Mouse (Mus musculus) liver, embryonic 14.5 days (tissue): ENCODE measurements around the gene Hsp90aa1. TPM values are rescaled to one million over a fixed set of nuclear protein-coding genes. Genes with fewer than 3 reads are reported as not detected.
A peak's percentile ranks its signal among the peaks of the same experiment; 100 is the strongest.
"Not testable (repeated sequence)": the region's sequence is repeated elsewhere in the genome, so short reads cannot be mapped to it uniquely, and the experiment has no call there.

ENCODE experiments used
- ATAC-seq: fragments of 200-750 bp; cut with Nextera tagmentation; 2 replicates; pipeline ENCODE4 v1.8.0; 2017; ENCODE audit warnings: moderate number of reproducible peaks, mild to moderate bottlenecking, moderate library complexity; ENCODE audit not compliant: insufficient read depth
- DNase-seq, 3 experiments: peaks; one replicate each; pipeline ENCODE4 v3.0.0-alpha.2; 2012 to 2013; ENCODE audit warnings: low read depth in 3 of 3, low spot score in 3 of 3
- H3K27ac ChIP-seq: fragments of 300-500 bp; sonication (generic); 2 replicates; pipeline ENCODE4 v1.5.1; 2014; ENCODE audit warnings: moderate library complexity, mild to moderate bottlenecking, control low read depth, inconsistent platforms
- H3K27me3 ChIP-seq: fragments of 300-500 bp; sonication (generic); 2 replicates; pipeline ENCODE4 v1.6.1; 2014; ENCODE audit warnings: mild to moderate bottlenecking, low read length, moderate library complexity; ENCODE audit not compliant: control insufficient read depth, insufficient read depth
- H3K36me3 ChIP-seq: fragments of 300-500 bp; sonication (generic); replicated peaks from 2 replicates; pipeline ENCODE4 v1.6.1; 2014; ENCODE audit warnings: low read depth; ENCODE audit not compliant: control insufficient read depth, insufficient read depth
- H3K4me1 ChIP-seq, 2 experiments: fragments of 200-500 bp in 1 of 2; fragments of 300-500 bp in 1 of 2; sonication (generic) in 1 of 2; replicated peaks; 2 replicates each; pipeline ENCODE4 v1.6.1; 2012 to 2014; ENCODE audit warnings: antibody characterized with exemption in 1 of 2, inconsistent platforms in 1 of 2, low read length in 1 of 2; ENCODE audit not compliant: control insufficient read depth in 2 of 2, insufficient read depth in 2 of 2
- H3K4me2 ChIP-seq: fragments of 300-500 bp; sonication (generic); 2 replicates; pipeline ENCODE4 v1.6.1; 2014; ENCODE audit warnings: low read depth, mild to moderate bottlenecking, control low read depth, moderate library complexity
- H3K4me3 ChIP-seq, 2 experiments: fragments of 200-500 bp in 1 of 2; fragments of 300-500 bp in 1 of 2; sonication (generic) in 1 of 2; 2 replicates each; pipeline ENCODE4 v1.5.1; 2012 to 2014; ENCODE audit warnings: low read depth in 2 of 2, low read length in 2 of 2, mild to moderate bottlenecking in 2 of 2, control low read depth in 1 of 2, inconsistent platforms in 1 of 2, moderate library complexity in 1 of 2; ENCODE audit not compliant: insufficient read depth in 1 of 2
- H3K9ac ChIP-seq: fragments of 300-500 bp; sonication (generic); replicated peaks from 2 replicates; pipeline ENCODE4 v1.6.1; 2014; ENCODE audit warnings: mild to moderate bottlenecking, control low read depth, moderate library complexity
- H3K9me3 ChIP-seq: fragments of 300-500 bp; sonication (generic); 2 replicates; pipeline ENCODE4 v1.6.1; 2016; ENCODE audit warnings: low read length, mixed read lengths; ENCODE audit not compliant: control insufficient read depth
- CTCF ChIP-seq: IDR thresholded peaks from 2 replicates; pipeline ENCODE4 v1.5.1; 2016; ENCODE audit warnings: antibody characterized with exemption, low read depth, control low read depth
- EP300 ChIP-seq: IDR thresholded peaks from 2 replicates; pipeline ENCODE4 v1.6.1; 2016; ENCODE audit warnings: antibody characterized with exemption, low read depth
- WGBS: fragments of 180-500 bp; shearing (Covaris S2); extraction: QIAGEN DNeasy Blood & Tissue Kit; methylation state at CpG from one replicate; pipeline ENCODE4 v1.1.7; 2014; ENCODE audit not compliant: insufficient replicate concordance; 5-methylcytosine and 5-hydroxymethylcytosine counted together
- polyA plus RNA-seq, 2 experiments: library from polyadenylated mRNA; depleted of rRNA in 1 of 2; stranded (reverse) in 1 of 2; unstranded in 1 of 2; fragments of >200 nt; fragmentation: Nextera tagmentation in 1 of 2; extraction: Ambion mirVana in 1 of 2; gene quantifications; 2 replicates each; pipeline versions ENCODE4 v1.2.1 to v1.2.3; 2012 to 2014

Hsp90aa1 gene
- polyA plus RNA-seq, 2 experiments = 161 to 653 TPM

DNA sequence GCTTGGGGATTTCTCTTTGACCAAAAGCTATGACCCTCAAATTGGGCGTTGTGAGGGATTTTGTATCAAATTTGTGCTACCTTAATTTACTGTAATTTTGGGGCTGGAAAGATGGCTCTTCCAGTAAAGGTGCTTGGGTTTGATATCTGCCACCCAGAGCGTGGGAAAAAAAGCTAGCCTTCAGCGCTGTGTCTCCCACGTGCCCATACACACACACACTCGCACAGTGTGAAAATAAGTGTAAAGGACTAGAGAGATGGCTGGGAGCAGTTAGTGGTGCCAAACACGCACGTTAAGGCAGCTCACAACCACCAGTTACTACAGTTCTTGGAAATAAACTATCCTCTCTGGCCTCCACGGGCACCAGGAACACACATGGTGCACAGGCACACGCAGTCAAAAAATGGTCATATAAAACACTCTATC, 5.5 kb downstream of the Hsp90aa1 start:
- H3K4me1 ChIP-seq = peaks cover 41 to 57% of the 10 kb centered on the region in 2 experiments

DNA sequence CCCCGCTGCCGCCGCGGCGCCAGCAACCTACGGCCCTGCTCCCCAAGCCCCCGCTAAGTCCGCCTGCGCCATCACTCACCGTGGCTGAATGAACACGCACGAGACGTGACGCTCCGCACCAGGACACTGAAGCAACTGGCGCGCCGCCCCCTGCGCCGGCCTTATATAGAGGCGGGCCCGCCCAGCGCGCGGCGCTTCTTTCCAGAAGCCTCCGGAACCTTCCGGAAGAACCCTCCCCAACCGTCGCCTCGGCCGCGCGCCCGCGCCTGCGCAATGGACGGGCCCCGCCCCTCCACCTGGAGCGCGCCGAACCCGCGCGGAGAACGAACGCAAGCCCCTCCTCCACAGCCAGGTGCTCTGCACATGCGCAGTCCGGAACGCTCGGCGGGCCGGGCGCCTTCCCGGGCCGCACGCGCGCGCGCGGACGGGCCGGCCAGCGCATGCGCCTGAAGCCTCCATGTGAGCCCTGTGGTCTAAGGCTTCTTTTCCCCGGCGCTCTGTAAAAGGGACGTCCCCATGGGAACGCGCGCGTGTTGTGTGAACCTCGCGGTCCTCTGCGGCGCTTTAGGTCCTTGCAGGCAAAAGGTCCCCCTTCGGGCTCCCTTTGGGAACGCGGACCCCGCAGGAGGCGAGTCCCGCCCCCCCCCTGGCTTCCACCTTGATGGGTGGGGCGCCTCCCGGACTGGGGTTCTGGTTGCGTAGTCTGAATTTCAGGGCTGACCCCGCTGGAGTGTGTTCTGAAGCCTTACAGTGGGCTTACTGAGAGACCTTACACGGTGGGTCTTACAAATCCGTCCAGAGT, 6.2 kb downstream of the Hsp90aa1 start:
- H3K36me3 ChIP-seq = peaks cover 30% of the 10 kb centered on the region
- peak overlapping the region; percentile 95 for H3K27ac ChIP-seq
- TF ChIP-seq EP300 (peak; percentile 86), CTCF (no peak)
- H3K4me2 ChIP-seq = peak overlapping the region; percentile 87
- DNase-seq = peak; percentile 82 to 93 (median 88)
- under 1% methylated on average over 89 of the region's 89 CpGs for WGBS
- no peaks in the 10 kb centered on the region for H3K9me3 ChIP-seq
- peak; percentile 87 for ATAC-seq
- H3K9ac ChIP-seq = peak overlapping the region; percentile 97
- no peaks in the 10 kb centered on the region for H3K27me3 ChIP-seq
- H3K4me3 ChIP-seq = peak overlapping the region; percentile 82 to 96
- H3K4me1 ChIP-seq = peaks cover 37 to 51% of the 10 kb centered on the region in 2 experiments

More for the DNA sequence above, 5.5 kb downstream of the Hsp90aa1 start:
- 23% methylated on average over 9 of the region's 9 CpGs for WGBS
- peak overlapping the region; percentile 82 for H3K9ac ChIP-seq
- peak overlapping the region; percentile 87 for H3K4me2 ChIP-seq
- no peak for TF ChIP-seq CTCF
- TF ChIP-seq EP300 = no peak
- DNase-seq = no peak
- H3K27ac ChIP-seq = peak overlapping the region; percentile 95
- peak overlapping the region; percentile 82 to 96 for H3K4me3 ChIP-seq
- no peak for ATAC-seq
- peaks cover 24% of the 10 kb centered on the region for H3K36me3 ChIP-seq
- H3K9me3 ChIP-seq = no peaks in the 10 kb centered on the region
- no peaks in the 10 kb centered on the region for H3K27me3 ChIP-seq

DNA sequence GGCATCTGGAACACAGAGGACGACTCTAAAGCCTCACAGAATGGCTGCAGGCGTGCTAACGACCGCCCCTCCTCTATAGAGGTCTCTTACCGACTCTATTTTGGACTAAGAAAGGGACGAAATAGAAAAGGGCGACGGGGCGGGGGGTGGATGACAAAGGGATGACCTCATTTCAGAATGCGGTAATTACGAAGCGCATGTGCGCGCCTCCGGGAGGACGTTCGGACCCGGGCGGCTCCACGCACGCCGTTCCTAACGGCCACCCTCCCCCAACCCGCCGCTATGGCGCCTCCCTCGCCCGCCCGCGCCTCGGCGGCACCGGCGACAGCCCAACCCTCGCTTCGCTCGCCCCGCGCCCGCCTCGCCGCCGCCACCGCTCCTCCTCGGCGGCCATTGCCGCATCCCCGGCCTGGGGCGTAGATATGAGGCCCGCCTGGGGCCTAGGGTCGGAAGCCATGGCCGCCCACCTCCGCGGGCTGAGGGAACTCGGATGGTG, 6.8 kb downstream of the Hsp90aa1 start:
- WGBS = 0% methylated on average over 54 of the region's 55 CpGs
- no peaks in the 10 kb centered on the region for H3K27me3 ChIP-seq
- peak overlapping the region; percentile 82 for H3K27ac ChIP-seq
- peak overlapping the region; percentile 97 for H3K9ac ChIP-seq
- H3K4me3 ChIP-seq = peak overlapping the region; percentile 76 to 96
- H3K9me3 ChIP-seq = no peaks in the 10 kb centered on the region
- ATAC-seq = peak; percentile 42
- TF ChIP-seq CTCF (no peak), EP300 (no peak)
- no peak for DNase-seq
- peak overlapping the region; percentile 87 for H3K4me2 ChIP-seq
- peaks cover 32% of the 10 kb centered on the region for H3K36me3 ChIP-seq
- H3K4me1 ChIP-seq = peaks cover 33 to 45% of the 10 kb centered on the region in 2 experiments

DNA sequence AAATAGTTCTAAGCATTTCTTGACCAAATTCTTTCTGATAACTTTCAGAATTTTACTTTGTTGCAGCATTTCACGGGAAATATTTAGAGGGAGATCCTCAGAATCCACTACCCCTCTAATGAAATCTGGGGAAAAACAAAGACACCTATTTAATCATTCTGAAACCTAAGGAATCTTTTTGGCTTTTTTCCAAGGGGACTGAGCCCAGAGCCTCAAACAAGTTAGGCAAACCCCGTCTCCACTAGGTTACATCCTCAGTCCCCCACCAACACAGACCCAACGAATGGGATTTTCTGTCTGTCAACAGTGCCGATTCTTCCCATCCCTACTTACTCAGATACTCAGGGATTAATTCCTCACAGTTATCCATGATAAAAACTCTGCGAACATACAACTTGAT, 9.2 kb downstream of the Hsp90aa1 start:
- H3K27me3 ChIP-seq, DNase-seq, H3K27ac ChIP-seq, ATAC-seq, H3K9ac ChIP-seq, H3K9me3 ChIP-seq: not testable (repeated sequence)
- peaks cover 18 to 22% of the 10 kb centered on the region in 2 experiments for H3K4me1 ChIP-seq
- H3K36me3 ChIP-seq = peaks cover 47% of the 10 kb centered on the region
- H3K4me2 ChIP-seq = peak overlapping the region; percentile 23; the same call in 1 of the 2 replicates
- H3K4me3 ChIP-seq = 0 out of 4 replicates have a peak overlapping the region, but pooled peaks of 1 of the 2 experiments have one; percentile 6
- 72% methylated on average over 5 of the region's 5 CpGs for WGBS

DNA sequence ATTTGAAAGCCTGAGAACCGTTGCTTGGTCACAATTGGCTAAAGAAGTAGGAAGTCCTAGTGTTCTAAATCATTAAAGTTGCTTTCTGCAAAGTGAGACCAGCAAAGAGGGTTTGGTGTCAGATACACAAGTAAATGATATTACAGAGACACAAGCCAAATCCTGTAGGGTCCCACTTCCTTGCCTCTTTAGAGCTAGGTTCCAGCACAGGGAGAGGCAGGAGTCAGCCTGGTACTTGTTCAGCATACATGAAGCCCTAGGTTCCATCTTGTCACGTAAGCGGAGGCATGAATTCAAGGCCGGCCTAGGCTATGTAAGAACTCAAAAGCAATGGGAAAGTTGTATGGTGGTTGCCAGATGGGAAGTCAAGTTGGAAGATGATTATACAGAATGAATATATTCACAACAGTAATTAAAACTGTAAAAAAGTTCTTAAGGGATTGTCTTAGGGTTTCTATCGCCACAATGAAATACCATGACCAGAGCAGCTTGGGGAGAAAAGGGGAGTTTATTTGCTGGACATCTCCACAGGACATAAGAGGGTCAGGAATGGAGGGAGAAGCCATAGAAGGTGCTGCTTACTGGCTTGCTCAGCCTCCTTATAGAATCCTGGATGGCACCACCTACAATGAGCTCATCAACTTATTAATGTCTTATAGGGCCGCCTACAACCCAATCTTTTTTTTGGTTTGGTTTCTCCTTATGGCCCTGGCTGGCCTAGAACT, 12.4 kb downstream of the Hsp90aa1 start:
- Histone ChIP-seq H3K4me1 (peaks cover 4 to 7% of the 10 kb centered on the region in 2 experiments), H3K9ac (no peak overlapping the region), H3K27ac (no peak overlapping the region), H3K4me2 (no peak overlapping the region), H3K36me3 (peaks cover 47% of the 10 kb centered on the region), H3K27me3 (no peaks in the 10 kb centered on the region), H3K4me3 (no peak overlapping the region), H3K9me3 (no peaks in the 10 kb centered on the region)
- DNase-seq = no peak
- 72% methylated on average over 6 of the region's 6 CpGs for whole genome bisulfite sequencing
- TF ChIP-seq CTCF = no peak
- TF ChIP-seq EP300 = no peak
- peak; percentile 38; the same call in 1 of the 2 replicates for ATAC-seq

DNA sequence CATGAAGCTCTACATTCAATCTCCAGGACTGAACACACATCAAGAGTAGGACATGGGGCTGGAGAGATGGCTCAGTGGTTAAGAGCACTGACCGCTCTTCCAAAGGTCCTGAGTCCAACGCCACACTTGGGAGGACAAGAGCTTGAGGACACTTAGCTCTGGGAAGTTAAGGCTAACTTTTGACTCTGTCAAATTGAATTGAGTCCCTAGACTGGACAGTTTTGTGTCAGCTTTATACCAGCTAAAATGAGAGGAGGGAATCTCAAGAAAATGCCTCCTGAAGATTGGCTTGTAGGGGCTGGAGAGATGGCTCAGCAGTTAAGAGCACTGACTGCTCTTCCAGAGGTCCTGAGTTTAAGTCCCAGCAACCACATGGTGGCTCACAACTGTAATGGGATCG, 13.6 kb downstream of the Hsp90aa1 start:
- not testable (repeated sequence) for H3K4me1 ChIP-seq, H3K4me2 ChIP-seq, H3K27me3 ChIP-seq, H3K27ac ChIP-seq, H3K4me3 ChIP-seq, H3K9me3 ChIP-seq, DNase-seq, ATAC-seq, H3K9ac ChIP-seq
- peaks cover 39% of the 10 kb centered on the region for H3K36me3 ChIP-seq
- 80% methylated on average over 3 of the region's 3 CpGs for WGBS
